Mouse (Mus musculus) small intestine, adult 2 months (tissue): ENCODE results near the gene C9. TPM values are rescaled to one million over a fixed set of nuclear protein-coding genes. Genes with fewer than 3 reads are reported as not detected.

ENCODE experiments used
- H3K27ac ChIP-seq: fragments of 200-500 bp; 2 replicates; pipeline ENCODE4 v1.5.1; 2012; ENCODE audit warnings: low read depth, low read length, control low read depth, inconsistent platforms; ENCODE audit not compliant: insufficient read depth
- H3K27me3 ChIP-seq: fragments of 200-500 bp; 2 replicates; pipeline ENCODE4 v1.6.1; 2012; ENCODE audit warnings: mild to moderate bottlenecking, moderate library complexity, low read length, inconsistent platforms; ENCODE audit not compliant: control insufficient read depth, insufficient read depth
- H3K36me3 ChIP-seq: fragments of 200-500 bp; 2 replicates; pipeline ENCODE4 v1.6.1; 2012; ENCODE audit warnings: mild to moderate bottlenecking, low read length, control low read depth, inconsistent platforms; ENCODE audit not compliant: control insufficient read depth, insufficient read depth
- H3K4me1 ChIP-seq: fragments of 200-500 bp; 2 replicates; pipeline ENCODE4 v1.6.1; 2012; ENCODE audit warnings: low read length, inconsistent platforms, mixed read lengths; ENCODE audit not compliant: control insufficient read depth, insufficient read depth, insufficient read length
- H3K4me3 ChIP-seq: fragments of 200-500 bp; 2 replicates; pipeline ENCODE4 v1.5.1; 2012; ENCODE audit warnings: low read depth, mild to moderate bottlenecking, control low read depth, inconsistent platforms, low read length, moderate library complexity
- CTCF ChIP-seq: fragments of 200-500 bp; IDR thresholded peaks from 2 replicates; pipeline ENCODE4 v1.5.1; 2012; ENCODE audit warnings: low read depth, mild to moderate bottlenecking, control low read depth, inconsistent platforms, low read length, moderate library complexity, mixed read lengths; ENCODE audit not compliant: insufficient replicate concordance, insufficient read length; ENCODE audit errors: extremely low read depth
- POLR2A ChIP-seq: fragments of 200-500 bp; IDR thresholded peaks from 2 replicates; pipeline ENCODE4 v1.6.1; 2012; ENCODE audit warnings: low read depth, mild to moderate bottlenecking, control low read depth, inconsistent platforms, low read length, moderate library complexity
- WGBS: fragments of 180-500 bp; shearing (Covaris S2); methylation state at CpG from one replicate; pipeline ENCODE4 v1.1.7; 2018; 5-methylcytosine and 5-hydroxymethylcytosine counted together
- polyA plus RNA-seq: library from polyadenylated mRNA; depleted of rRNA; stranded (reverse); fragments of >200 nt; gene quantifications from 2 replicates; pipeline ENCODE4 v1.2.3, GENCODE M21; 2012

Gene C9
- polyA plus RNA-seq, 1 experiment = not detected

DNA sequence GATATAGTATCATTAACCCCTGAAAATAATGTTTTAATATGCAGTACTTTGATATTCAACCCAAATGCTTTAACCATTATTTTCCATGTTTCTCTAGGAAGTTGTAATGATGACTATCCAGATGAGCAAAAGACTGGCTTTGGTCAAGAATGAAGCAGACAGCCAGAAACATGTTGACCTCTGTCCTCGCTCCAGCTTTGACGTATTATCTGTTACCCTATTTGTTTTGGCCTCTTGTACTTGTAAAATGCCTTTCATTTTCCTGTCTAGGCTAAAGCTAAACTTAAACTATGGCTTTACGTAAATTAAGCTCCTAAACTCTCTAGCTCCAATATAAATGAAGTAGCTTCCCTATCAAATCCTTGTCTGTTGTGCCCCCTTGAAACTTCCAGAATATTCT is 6.4 kb upstream of the C9 start:
- no peak overlapping the region for H3K27ac ChIP-seq
- no peaks in the 10 kb centered on the region for H3K36me3 ChIP-seq
- WGBS = 63% methylated on average over 3 of the region's 3 CpGs
- no peaks in the 10 kb centered on the region for H3K27me3 ChIP-seq
- no peaks in the 10 kb centered on the region for H3K4me1 ChIP-seq
- no peak overlapping the region for H3K4me3 ChIP-seq
- TF ChIP-seq CTCF = no peak
- no peak for TF ChIP-seq POLR2A

DNA sequence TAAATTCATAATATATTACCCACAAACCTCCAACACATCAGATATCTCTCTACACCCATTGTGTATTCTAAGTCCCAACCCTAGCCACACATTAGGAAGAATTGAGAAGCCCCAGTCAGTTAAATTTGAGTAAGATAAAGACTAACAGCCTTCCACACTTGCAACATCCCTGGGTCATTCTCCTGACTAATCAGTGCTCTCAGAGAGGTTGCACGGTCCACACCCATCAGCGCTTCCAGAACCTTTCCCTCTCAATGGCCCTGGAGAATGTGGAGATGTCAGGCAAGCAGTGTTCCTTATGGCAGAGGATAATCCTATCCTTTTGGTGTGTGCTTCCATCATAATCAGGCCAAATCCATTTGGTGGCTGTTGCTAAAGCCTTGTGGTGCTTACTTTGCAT is 675 bp upstream of the C9 start:
- TF ChIP-seq POLR2A (no peak), CTCF (no peak)
- no peak overlapping the region for H3K27ac ChIP-seq
- H3K4me1 ChIP-seq = peaks cover 2% of the 10 kb centered on the region; the same call in 1 of the 2 replicates
- H3K36me3 ChIP-seq = no peaks in the 10 kb centered on the region
- H3K27me3 ChIP-seq = no peaks in the 10 kb centered on the region
- WGBS = 54% methylated on average over 2 of the region's 2 CpGs
- H3K4me3 ChIP-seq = no peak overlapping the region

DNA sequence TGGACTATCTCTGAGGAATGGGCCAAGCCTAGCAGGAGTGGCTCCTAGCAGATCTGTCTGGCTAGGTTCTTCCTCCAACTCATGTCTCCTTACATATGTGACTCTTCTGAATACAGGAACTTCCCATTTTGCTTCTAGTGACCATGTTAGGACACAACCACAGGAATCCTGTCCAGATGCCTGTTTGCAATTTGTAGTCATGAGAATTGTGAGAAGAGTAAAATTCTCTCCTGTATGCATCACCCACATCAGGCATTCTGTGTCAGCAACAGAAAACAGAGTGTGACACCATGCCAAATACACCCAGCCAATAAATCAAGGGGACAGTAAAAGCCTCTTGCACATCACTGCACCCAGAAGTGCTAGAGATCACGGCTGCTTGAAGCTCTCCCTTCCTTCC is 1.1 kb downstream of the C9 start:
- Histone ChIP-seq H3K4me3 (no peak overlapping the region), H3K27ac (no peak overlapping the region), H3K27me3 (no peaks in the 10 kb centered on the region), H3K36me3 (no peaks in the 10 kb centered on the region), H3K4me1 (peaks cover 2% of the 10 kb centered on the region; the same call in 1 of the 2 replicates)
- WGBS = 65% methylated on average over 1 of the region's 1 CpGs
- TF ChIP-seq CTCF = no peak
- TF ChIP-seq POLR2A = no peak

DNA sequence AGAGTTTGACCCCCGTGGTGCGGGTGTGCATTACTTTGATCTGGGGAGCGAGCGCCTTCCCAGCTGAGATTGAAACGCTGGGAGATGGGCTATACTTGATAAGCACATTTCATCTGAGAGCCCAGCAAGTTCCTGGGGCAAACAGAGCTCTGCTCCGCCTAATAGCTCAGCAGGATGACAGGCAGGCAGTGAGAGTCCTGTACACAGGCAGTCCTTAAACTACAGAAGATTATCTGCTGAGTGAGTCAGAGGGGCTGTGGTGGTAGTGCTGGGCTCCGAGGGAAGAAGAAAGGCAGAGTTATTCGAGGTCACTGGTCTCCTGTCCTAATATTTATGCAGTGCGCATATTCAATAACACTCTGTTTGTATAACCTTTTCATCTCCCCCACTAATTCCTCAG is 3.8 kb downstream of the C9 start:
- Histone ChIP-seq H3K27me3 (no peaks in the 10 kb centered on the region), H3K4me1 (peaks cover 2% of the 10 kb centered on the region; the same call in 1 of the 2 replicates), H3K27ac (no peak overlapping the region), H3K36me3 (no peaks in the 10 kb centered on the region), H3K4me3 (no peak overlapping the region)
- 37% methylated on average over 9 of the region's 9 CpGs for WGBS
- no peak for TF ChIP-seq POLR2A
- TF ChIP-seq CTCF = no peak

DNA sequence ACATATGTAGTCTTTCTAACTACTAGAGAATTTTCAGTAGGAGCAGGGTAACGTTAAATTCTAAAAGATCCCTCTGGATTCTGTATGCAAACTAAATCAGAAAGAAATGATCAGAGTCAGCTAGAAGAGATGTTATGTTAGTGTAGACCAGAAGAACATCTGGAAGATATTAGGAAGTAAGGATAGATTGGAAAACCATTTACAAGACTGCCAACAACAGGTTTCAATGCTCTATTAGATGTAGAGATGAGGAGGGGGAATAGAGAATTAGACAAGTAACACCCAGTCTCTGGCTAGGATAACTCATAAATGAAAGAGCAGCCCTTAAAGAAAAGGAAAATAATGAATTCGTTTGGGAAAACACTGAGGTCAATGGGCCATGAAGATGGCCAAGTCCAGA is 9.3 kb downstream of the C9 start:
- Histone ChIP-seq H3K4me1 (no peaks in the 10 kb centered on the region), H3K36me3 (no peaks in the 10 kb centered on the region), H3K27me3 (no peaks in the 10 kb centered on the region), H3K27ac (no peak overlapping the region), H3K4me3 (no peak overlapping the region)
- TF ChIP-seq POLR2A (no peak), CTCF (no peak)
- WGBS = 85% methylated on average over 2 of the region's 2 CpGs

DNA sequence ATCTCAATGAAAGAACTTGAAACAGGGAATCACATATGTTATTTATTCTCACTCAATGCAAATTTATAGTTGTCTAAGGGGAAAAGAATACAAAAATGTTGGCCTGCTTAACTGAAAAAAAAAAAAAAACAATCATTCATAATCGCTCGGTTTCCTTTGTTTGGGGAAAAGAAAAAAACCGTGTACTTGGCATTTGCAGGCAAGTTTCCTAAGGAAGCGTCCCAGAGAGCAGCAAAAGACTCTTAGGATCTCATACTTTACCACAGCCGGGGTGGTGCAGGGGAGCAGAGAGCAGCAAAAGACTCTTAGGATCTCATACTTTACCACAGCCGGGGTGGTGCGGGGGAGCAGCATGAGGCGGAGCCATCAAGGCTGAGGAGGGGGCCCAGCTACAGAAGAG is 16.3 kb downstream of the C9 start:
- Histone ChIP-seq H3K36me3 (no peaks in the 10 kb centered on the region), H3K27me3 (no peaks in the 10 kb centered on the region), H3K4me1 (no peaks in the 10 kb centered on the region), H3K4me3 (no peak overlapping the region), H3K27ac (no peak overlapping the region)
- 75% methylated on average over 8 of the region's 8 CpGs for WGBS
- TF ChIP-seq POLR2A = no peak
- no peak for TF ChIP-seq CTCF

DNA sequence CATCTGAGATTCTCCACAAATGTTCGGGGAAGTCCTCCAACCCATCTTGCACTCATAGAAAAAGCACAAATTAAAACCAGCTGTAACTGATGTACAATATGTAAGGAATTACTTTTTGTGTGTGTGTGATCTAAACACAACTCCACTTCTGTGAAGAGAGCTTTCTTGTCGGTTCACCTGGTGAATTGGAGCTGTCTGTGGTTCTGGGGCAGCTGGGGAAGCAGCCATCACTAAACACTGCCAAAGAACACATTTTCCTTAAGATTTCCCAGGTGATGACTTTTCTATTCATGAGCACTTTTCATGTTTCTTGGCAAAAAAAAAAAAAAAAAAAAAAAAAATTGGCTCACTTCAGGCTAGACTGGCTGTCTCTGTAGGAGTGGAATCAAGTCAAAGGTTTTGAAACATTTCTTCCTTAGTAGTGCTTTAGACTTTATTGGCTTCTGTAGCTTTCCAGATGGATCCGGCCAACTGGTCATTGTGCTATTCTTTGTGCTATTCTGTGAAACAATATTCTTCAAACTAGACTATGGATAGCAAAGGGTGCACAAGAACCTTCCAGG is 18.3 kb downstream of the C9 start:
- 87% methylated on average over 3 of the region's 3 CpGs for WGBS
- H3K4me1 ChIP-seq = no peaks in the 10 kb centered on the region
- TF ChIP-seq POLR2A (no peak), CTCF (no peak)
- no peaks in the 10 kb centered on the region for H3K36me3 ChIP-seq
- H3K27me3 ChIP-seq = no peaks in the 10 kb centered on the region
- no peak overlapping the region for H3K27ac ChIP-seq
- no peak overlapping the region for H3K4me3 ChIP-seq
